Mouse (Mus musculus) ES-E14 (cell line): ENCODE results near the gene Ssr1. TPM values are rescaled to one million over a fixed set of nuclear protein-coding genes. Genes with fewer than 3 reads are reported as not detected.

Source experiments
- DNase-seq: peaks from one replicate; pipeline ENCODE4 v3.0.0-alpha.2; 2013; ENCODE audit warnings: low read depth, low spot score
- H3K27ac ChIP-seq: 2 replicates; pipeline ENCODE4 v1.5.1; 2012; ENCODE audit warnings: low read depth, mild to moderate bottlenecking, low read length, moderate library complexity, mixed read lengths; ENCODE audit not compliant: poor library complexity, insufficient read depth, severe bottlenecking
- H3K36me3 ChIP-seq: 2 replicates; pipeline ENCODE4 v1.6.1; 2012; ENCODE audit warnings: mild to moderate bottlenecking, low read length, moderate library complexity, mixed read lengths; ENCODE audit not compliant: control insufficient read depth, poor library complexity, insufficient read depth, severe bottlenecking
- H3K4me1 ChIP-seq, 2 experiments: fragments of 150-350 bp in 1 of 2; sonication (generic) in 1 of 2; 2 replicates each; pipeline ENCODE4 v1.6.1; 2012; ENCODE audit warnings: low read length in 2 of 2, mild to moderate bottlenecking in 1 of 2, mixed read lengths in 1 of 2; ENCODE audit not compliant: control insufficient read depth in 2 of 2, insufficient read depth in 2 of 2, poor library complexity in 1 of 2
- H3K4me3 ChIP-seq, 2 experiments: fragments of 150-350 bp in 1 of 2; sonication (generic) in 1 of 2; 2 replicates each; pipeline ENCODE4 v1.5.1; 2012; ENCODE audit warnings: low read length in 2 of 2, low read depth in 1 of 2, mild to moderate bottlenecking in 1 of 2, mixed read lengths in 1 of 2; ENCODE audit not compliant: insufficient read depth in 1 of 2, poor library complexity in 1 of 2, severe bottlenecking in 1 of 2
- H3K9ac ChIP-seq: 2 replicates; pipeline ENCODE4 v1.6.1; 2012; ENCODE audit warnings: low read depth, mild to moderate bottlenecking, low read length, mixed read lengths; ENCODE audit not compliant: poor library complexity, insufficient read depth, severe bottlenecking
- H3K9me3 ChIP-seq: fragments of 150-350 bp; sonication (generic); 2 replicates; pipeline ENCODE4 v1.6.1; 2012; ENCODE audit warnings: low read depth, mild to moderate bottlenecking, low read length; ENCODE audit not compliant: control insufficient read depth, insufficient read depth
- CHD2 ChIP-seq: IDR thresholded peaks from 2 replicates; pipeline ENCODE4 v1.6.1; 2014; ENCODE audit warnings: mild to moderate bottlenecking, low read depth, low read length, inconsistent platforms
- HCFC1 ChIP-seq: IDR thresholded peaks from 2 replicates; pipeline ENCODE4 v1.6.1; 2012; ENCODE audit warnings: low read length, inconsistent platforms, borderline replicate concordance; ENCODE audit not compliant: insufficient read depth
- MAFK ChIP-seq: IDR thresholded peaks from 2 replicates; pipeline ENCODE4 v1.6.1; 2014; ENCODE audit warnings: mild to moderate bottlenecking, low read depth, low read length, inconsistent platforms; ENCODE audit not compliant: insufficient read depth
- ZC3H11A ChIP-seq: IDR thresholded peaks from 2 replicates; pipeline ENCODE4 v1.6.1; 2012; ENCODE audit warnings: low read depth, mild to moderate bottlenecking, inconsistent platforms, low read length, borderline replicate concordance
- ZNF384 ChIP-seq: IDR thresholded peaks from 2 replicates; pipeline ENCODE4 v1.6.1; 2012; ENCODE audit warnings: low read depth, low read length, inconsistent platforms
- in situ Hi-C, 2 experiments: fragments of 600-800 bp; cut with MboI; formaldehyde crosslinking; loops; one replicate each; pipeline ENCODE4 v1.15.1; 2025; ENCODE audit warnings: low sequenced_read_pairs in 2 of 2, inconsistent platforms in 1 of 2; ENCODE audit not compliant: unreplicated experiment in 2 of 2
- total RNA-seq: library from RNA; depleted of rRNA; stranded (reverse); fragments of 300-350 nt; gene quantifications from 2 replicates; pipeline ENCODE4 v1.2.3, GENCODE M21; 2012

The Ssr1 gene
- total RNA-seq, 1 experiment, result 82.0 TPM

GRCm38 (mm10) chr13:37967565-37967964, 26.5 kb downstream of the Ssr1 start:
- Histone ChIP-seq H3K9ac (peak overlapping the region; percentile 5; the same call in 1 of the 2 replicates), H3K4me3 (peak overlapping the region; percentile 2 to 34; a peak in 3 of 4 replicates), H3K27ac (no peak overlapping the region), H3K4me1 (peaks cover 2 to 19% of the 10 kb centered on the region in 2 experiments; a peak in 3 of 4 replicates), H3K36me3 (no peaks in the 10 kb centered on the region; the same call in 1 of the 2 replicates), H3K9me3 (no peaks in the 10 kb centered on the region)
- TF ChIP-seq HCFC1, result no peak
- no peak for TF ChIP-seq ZNF384
- TF ChIP-seq MAFK, result no peak
- TF ChIP-seq ZC3H11A, result no peak
- TF ChIP-seq CHD2, result no peak
- in situ Hi-C loops, result no loop called here
- no peak for DNase-seq

- no peak; the same call in 1 of the 2 replicates for TF ChIP-seq MAFK
- TF ChIP-seq ZC3H11A, result no peak
- TF ChIP-seq ZNF384, result no peak
- Histone ChIP-seq H3K4me1 (peaks cover 2 to 19% of the 10 kb centered on the region in 2 experiments; a peak in 3 of 4 replicates), H3K9me3 (no peaks in the 10 kb centered on the region), H3K4me3 (peak overlapping the region in 1 of 2 experiments; percentile 34; a peak in 3 of 4 replicates), H3K27ac (no peak overlapping the region), H3K9ac (peak overlapping the region; percentile 5; the same call in 1 of the 2 replicates), H3K36me3 (no peaks in the 10 kb centered on the region)
- DNase-seq, result no peak
- in situ Hi-C loops, result no loop called here
These were observed 27.0 kb downstream of the Ssr1 start for GRCm38 (mm10) chr13:37967052-37967437.

- DNase-seq, result no peak
These were observed 27.6 kb downstream of the Ssr1 start for GRCm38 (mm10) chr13:37966256-37967051.

GRCm38 (mm10) chr13:37965126-37965914, 28.7 kb downstream of the Ssr1 start:
- H3K9ac ChIP-seq, result no peak overlapping the region; the same call in 1 of the 2 replicates

More at GRCm38 (mm10) chr13:37966256-37967051, 27.6 kb downstream of the Ssr1 start:
- Histone ChIP-seq H3K9ac (no peak overlapping the region), H3K4me3 (no peak overlapping the region), H3K27ac (no peak overlapping the region), H3K36me3 (no peaks in the 10 kb centered on the region), H3K4me1 (peaks cover 2 to 19% of the 10 kb centered on the region in 2 experiments; a peak in 3 of 4 replicates), H3K9me3 (no peaks in the 10 kb centered on the region)
- in situ Hi-C loops, result no loop called here
- TF ChIP-seq ZC3H11A (no peak), HCFC1 (no peak), CHD2 (no peak), ZNF384 (no peak), MAFK (no peak)

More at GRCm38 (mm10) chr13:37965126-37965914, 28.7 kb downstream of the Ssr1 start:
- DNase-seq, result peak; percentile 85
- peak overlapping the region; percentile 6; the same call in 1 of the 2 replicates for H3K27ac ChIP-seq
- no peak for TF ChIP-seq ZC3H11A
- no peak for TF ChIP-seq ZNF384
- TF ChIP-seq CHD2, result no peak
- TF ChIP-seq MAFK, result no peak
- TF ChIP-seq HCFC1, result no peak
- H3K4me1 ChIP-seq, result peaks cover 2 to 19% of the 10 kb centered on the region in 2 experiments; a peak in 3 of 4 replicates
- peak overlapping the region; percentile 5 to 20; a peak in 3 of 4 replicates for H3K4me3 ChIP-seq
- H3K9me3 ChIP-seq, result no peaks in the 10 kb centered on the region
- no peaks in the 10 kb centered on the region for H3K36me3 ChIP-seq
- in situ Hi-C loops, result no loop called here
